Mouse (Mus musculus) activated CD4-positive, CD25-positive, alpha-beta regulatory T cell (primary cell): ENCODE results near the gene Ces1d. TPM values are rescaled to one million over a fixed set of nuclear protein-coding genes. Genes with fewer than 3 reads are reported as not detected.

ENCODE experiments used
- polyA plus RNA-seq, 2 experiments: library from polyadenylated mRNA; unstranded; fragments of 100-300 nt; shearing (Covaris generic); gene quantifications; one replicate each; pipeline ENCODE4 v1.2.1; 2017

Gene Ces1d
- polyA plus RNA-seq = under 1 TPM in 1 of 2 experiments, not detected in 1; 0.22 TPM

DNA sequence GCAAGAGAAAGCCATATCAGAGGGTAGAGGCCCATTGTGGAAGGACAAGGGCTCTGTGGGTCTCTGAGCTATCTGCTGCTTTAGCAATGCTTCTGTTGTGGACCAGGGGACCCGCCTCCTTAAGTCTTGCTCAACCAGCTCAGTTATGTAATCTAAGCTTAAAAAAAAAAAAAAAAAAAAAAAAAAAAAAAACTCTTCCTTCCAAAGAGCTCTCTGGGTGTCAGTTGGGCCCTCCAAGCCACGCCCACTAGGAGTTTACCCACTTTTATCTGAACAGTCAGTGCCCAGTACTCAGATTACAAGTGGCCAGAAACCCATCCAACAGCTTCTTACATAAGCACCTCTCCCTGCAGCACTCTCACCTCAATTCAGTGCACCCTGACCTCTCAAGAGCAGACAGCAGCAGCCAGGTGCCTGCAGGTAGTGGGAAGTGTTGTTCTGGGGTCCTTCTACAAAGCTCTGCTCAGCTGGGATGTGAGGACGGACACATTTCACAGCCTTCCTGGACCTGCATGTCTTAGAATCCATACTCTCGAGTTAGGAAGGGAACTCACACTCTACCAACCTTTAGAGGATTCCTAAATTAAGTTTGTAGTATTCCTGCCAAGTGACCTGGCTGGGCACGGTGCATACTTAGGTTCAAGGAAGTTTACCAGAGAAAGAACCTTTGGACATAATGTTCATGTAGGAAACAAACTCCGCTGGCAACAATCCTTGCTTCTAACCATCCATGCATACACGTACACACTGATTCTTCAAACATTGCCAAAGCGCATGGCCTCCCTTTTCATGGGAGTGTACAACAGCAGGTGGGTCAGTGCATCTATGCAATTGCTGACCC lies at the start of gene Ces1d:
Ces1d (minus strand) TSS at position 154 of the 841 bp plus-strand sequence.

GRCm38 (mm10) chr8:93229446-93229845 lies 31.8 kb upstream of the Ces1d start, which contains the start of gene Ces1e:
Ces1e (minus strand) TSS chr8:93229619.

GRCm38 (mm10) chr8:93131233-93131980 lies 66.2 kb downstream of the Ces1d start, which contains the start of gene Ces1c:
Ces1c (minus strand) TSS chr8:93131283.

Other genes with a start within 250 kb of the Ces1d start
- under 1 TPM in 1 of 2 experiments, not detected in 1; 0.26 TPM for gene Slc6a2, start 237.8 kb downstream of the Ces1d start, polyA plus RNA-seq
- gene Ces1a, start 149.6 kb downstream of the Ces1d start, polyA plus RNA-seq = not detected
- not detected for gene Ces1b, start 117.8 kb downstream of the Ces1d start, polyA plus RNA-seq
- not detected for gene Ces1c, start 66.6 kb downstream of the Ces1d start, polyA plus RNA-seq
- under 1 TPM in 1 of 2 experiments, not detected in 1; 0.15 TPM for gene Ces1e, start 31.8 kb upstream of the Ces1d start, polyA plus RNA-seq
- gene Ces1f, start 81.9 kb upstream of the Ces1d start, polyA plus RNA-seq = under 1 TPM in 1 of 2 experiments, not detected in 1; 0.53 TPM
- gene Ces1g, start 139.5 kb upstream of the Ces1d start, polyA plus RNA-seq = not detected
- gene Ces1h, start 181.9 kb upstream of the Ces1d start, polyA plus RNA-seq = not detected